Mouse (Mus musculus) liver, embryonic 14.5 days (tissue): Measurements from ENCODE around the gene Gm49721. TPM values are rescaled to one million over a fixed set of nuclear protein-coding genes. Genes with fewer than 3 reads are reported as not detected.
"Not testable (repeated sequence)": the region's sequence is repeated elsewhere in the genome, so short reads cannot be mapped to it uniquely, and the experiment has no call there.

Experiments used
- ATAC-seq: fragments of 200-750 bp; cut with Nextera tagmentation; 2 replicates; pipeline ENCODE4 v1.8.0; 2017; ENCODE audit warnings: moderate number of reproducible peaks, mild to moderate bottlenecking, moderate library complexity; ENCODE audit not compliant: insufficient read depth
- DNase-seq, 3 experiments: peaks; one replicate each; pipeline ENCODE4 v3.0.0-alpha.2; 2012 to 2013; ENCODE audit warnings: low read depth in 3 of 3, low spot score in 3 of 3
- H3K27ac ChIP-seq: fragments of 300-500 bp; sonication (generic); 2 replicates; pipeline ENCODE4 v1.5.1; 2014; ENCODE audit warnings: moderate library complexity, mild to moderate bottlenecking, control low read depth, inconsistent platforms
- H3K27me3 ChIP-seq: fragments of 300-500 bp; sonication (generic); 2 replicates; pipeline ENCODE4 v1.6.1; 2014; ENCODE audit warnings: mild to moderate bottlenecking, low read length, moderate library complexity; ENCODE audit not compliant: control insufficient read depth, insufficient read depth
- H3K36me3 ChIP-seq: fragments of 300-500 bp; sonication (generic); replicated peaks from 2 replicates; pipeline ENCODE4 v1.6.1; 2014; ENCODE audit warnings: low read depth; ENCODE audit not compliant: control insufficient read depth, insufficient read depth
- H3K4me1 ChIP-seq, 2 experiments: fragments of 200-500 bp in 1 of 2; fragments of 300-500 bp in 1 of 2; sonication (generic) in 1 of 2; replicated peaks; 2 replicates each; pipeline ENCODE4 v1.6.1; 2012 to 2014; ENCODE audit warnings: antibody characterized with exemption in 1 of 2, inconsistent platforms in 1 of 2, low read length in 1 of 2; ENCODE audit not compliant: control insufficient read depth in 2 of 2, insufficient read depth in 2 of 2
- H3K4me2 ChIP-seq: fragments of 300-500 bp; sonication (generic); 2 replicates; pipeline ENCODE4 v1.6.1; 2014; ENCODE audit warnings: low read depth, mild to moderate bottlenecking, control low read depth, moderate library complexity
- H3K4me3 ChIP-seq, 2 experiments: fragments of 200-500 bp in 1 of 2; fragments of 300-500 bp in 1 of 2; sonication (generic) in 1 of 2; 2 replicates each; pipeline ENCODE4 v1.5.1; 2012 to 2014; ENCODE audit warnings: low read depth in 2 of 2, low read length in 2 of 2, mild to moderate bottlenecking in 2 of 2, control low read depth in 1 of 2, inconsistent platforms in 1 of 2, moderate library complexity in 1 of 2; ENCODE audit not compliant: insufficient read depth in 1 of 2
- H3K9ac ChIP-seq: fragments of 300-500 bp; sonication (generic); replicated peaks from 2 replicates; pipeline ENCODE4 v1.6.1; 2014; ENCODE audit warnings: mild to moderate bottlenecking, control low read depth, moderate library complexity
- H3K9me3 ChIP-seq: fragments of 300-500 bp; sonication (generic); 2 replicates; pipeline ENCODE4 v1.6.1; 2016; ENCODE audit warnings: low read length, mixed read lengths; ENCODE audit not compliant: control insufficient read depth
- WGBS: fragments of 180-500 bp; shearing (Covaris S2); extraction: QIAGEN DNeasy Blood & Tissue Kit; methylation state at CpG from one replicate; pipeline ENCODE4 v1.1.7; 2014; ENCODE audit not compliant: insufficient replicate concordance; 5-methylcytosine and 5-hydroxymethylcytosine counted together
- polyA plus RNA-seq, 2 experiments: library from polyadenylated mRNA; depleted of rRNA in 1 of 2; stranded (reverse) in 1 of 2; unstranded in 1 of 2; fragments of >200 nt; fragmentation: Nextera tagmentation in 1 of 2; extraction: Ambion mirVana in 1 of 2; gene quantifications; 2 replicates each; pipeline versions ENCODE4 v1.2.1 to v1.2.3; 2012 to 2014

Gm49721 gene
- polyA plus RNA-seq, 2 experiments, result 0.10 TPM; not detected in 1

GRCm38 (mm10) chr17:6959543-6960259 lies 19.0 kb upstream of the Gm49721 start:
- not testable (repeated sequence) for H3K9ac ChIP-seq, DNase-seq
- WGBS, result 74% methylated on average over 3 of the region's 6 CpGs

GRCm38 (mm10) chr17:6960349-6960748 lies 18.4 kb upstream of the Gm49721 start:
- H3K4me1 ChIP-seq, H3K27me3 ChIP-seq, H3K36me3 ChIP-seq, H3K9me3 ChIP-seq, DNase-seq, ATAC-seq, H3K27ac ChIP-seq: not testable (repeated sequence)
- Histone ChIP-seq H3K4me2 (peak overlapping the region; percentile 63), H3K9ac (peak overlapping the region; percentile 78), H3K4me3 (peak overlapping the region; percentile 61 to 62)
- WGBS, result under 1% methylated on average over 12 of the region's 12 CpGs

More at GRCm38 (mm10) chr17:6959543-6960259, 19.0 kb upstream of the Gm49721 start:
- not testable (repeated sequence) for H3K9me3 ChIP-seq, ATAC-seq, H3K4me1 ChIP-seq, H3K27ac ChIP-seq, H3K36me3 ChIP-seq, H3K27me3 ChIP-seq
- peak overlapping the region; percentile 61 to 62; a peak in 2 of 4 replicates for H3K4me3 ChIP-seq
- H3K4me2 ChIP-seq, result peak overlapping the region; percentile 63

GRCm38 (mm10) chr17:6960776-6961175 lies 17.9 kb upstream of the Gm49721 start, which contains the start of gene Tagap1:
Gene Tagap1 (minus strand): TSS chr17:6961156.
- not testable (repeated sequence) for DNase-seq, H3K36me3 ChIP-seq, H3K4me1 ChIP-seq, H3K27me3 ChIP-seq, H3K9me3 ChIP-seq, H3K27ac ChIP-seq
- ATAC-seq, result peak; percentile 39
- peak within 1 kb of the TSS; percentile 63 for H3K4me2 ChIP-seq
- 1% methylated on average over 40 of the region's 51 CpGs for WGBS
- H3K9ac ChIP-seq, result peak within 1 kb of the TSS; percentile 78
- H3K4me3 ChIP-seq, result peak within 1 kb of the TSS; percentile 61 to 62

GRCm38 (mm10) chr17:6961181-6962000 lies 17.3 kb upstream of the Gm49721 start:
- H3K9ac ChIP-seq, H3K36me3 ChIP-seq, H3K9me3 ChIP-seq, H3K4me1 ChIP-seq, H3K27ac ChIP-seq, H3K27me3 ChIP-seq: not testable (repeated sequence)
- ATAC-seq (peak; percentile 97), DNase-seq (peak in 1 of 3 experiments; percentile 27)
- peak overlapping the region; percentile 52 to 61 for H3K4me3 ChIP-seq
- H3K4me2 ChIP-seq, result peak overlapping the region; percentile 57
- 0% methylated on average over 14 of the region's 48 CpGs for WGBS

- not testable (repeated sequence) for H3K36me3 ChIP-seq, H3K9ac ChIP-seq, H3K9me3 ChIP-seq, H3K4me2 ChIP-seq, H3K4me1 ChIP-seq, H3K4me3 ChIP-seq, DNase-seq, H3K27me3 ChIP-seq, ATAC-seq, H3K27ac ChIP-seq
- WGBS, result 41% methylated on average over 3 of the region's 6 CpGs
Measured at GRCm38 (mm10) chr17:6962339-6962738, 16.4 kb upstream of the Gm49721 start.

- not testable (repeated sequence) for H3K9me3 ChIP-seq, H3K27ac ChIP-seq, H3K4me2 ChIP-seq, H3K4me1 ChIP-seq, H3K9ac ChIP-seq, H3K4me3 ChIP-seq, DNase-seq, H3K36me3 ChIP-seq, ATAC-seq, H3K27me3 ChIP-seq
- 63% methylated on average over 4 of the region's 4 CpGs for WGBS
Measured at GRCm38 (mm10) chr17:6962936-6963335, 15.8 kb upstream of the Gm49721 start.
